Mouse (Mus musculus) G1E (cell line): ENCODE measurements around the gene Adamtsl3.

Experiments used
- CTCF ChIP-seq: IDR thresholded peaks from 2 replicates; pipeline ENCODE4 v1.5.1; 2012; ENCODE audit warnings: low read depth, low read length, inconsistent platforms, mixed read lengths
- GATA2 ChIP-seq: IDR thresholded peaks from 2 replicates; pipeline ENCODE4 v1.6.1; 2012; ENCODE audit warnings: low read depth, low read length, inconsistent platforms, borderline replicate concordance
- POLR2AphosphoS5 ChIP-seq: IDR thresholded peaks from 2 replicates; pipeline ENCODE4 v1.6.1; 2012; ENCODE audit warnings: low read depth, low read length, inconsistent platforms; ENCODE audit not compliant: insufficient replicate concordance
- TAL1 ChIP-seq: conservative IDR thresholded peaks from 2 replicates; pipeline ENCODE4 v1.6.1; 2012; ENCODE audit warnings: low read depth, low read length, inconsistent platforms, mixed read lengths

- TF ChIP-seq POLR2AphosphoS5: no peak
- no peak for TF ChIP-seq CTCF
- TF ChIP-seq TAL1: no peak
- TF ChIP-seq GATA2: no peak
Measured at GRCm38 (mm10) chr7:82557111-82557510, 221.6 kb downstream of the Adamtsl3 start.
